Mouse (Mus musculus) heart, postnatal 0 days (tissue): ENCODE measurements around the gene Gm49325. TPM values are rescaled to one million over a fixed set of nuclear protein-coding genes. Genes with fewer than 3 reads are reported as not detected.

ENCODE experiments used
- ATAC-seq: fragments of 200-750 bp; cut with Nextera tagmentation; 2 replicates; pipeline ENCODE4 v1.8.0; 2017; ENCODE audit warnings: low read depth, moderate number of reproducible peaks, moderate library complexity; ENCODE audit not compliant: insufficient read depth
- DNase-seq: peaks from one replicate; pipeline ENCODE4 v3.0.0-alpha.2; 2016; ENCODE audit warnings: low spot score
- H3K27ac ChIP-seq: fragments of 300-500 bp; sonication (generic); 2 replicates; pipeline ENCODE4 v1.5.1; 2014; ENCODE audit warnings: low read depth, mild to moderate bottlenecking
- H3K27me3 ChIP-seq: fragments of 300-500 bp; sonication (generic); 2 replicates; pipeline ENCODE4 v1.6.1; 2014; ENCODE audit warnings: low read length, mixed read lengths; ENCODE audit not compliant: control insufficient read depth, insufficient read depth
- H3K36me3 ChIP-seq: fragments of 300-500 bp; sonication (generic); replicated peaks from 2 replicates; pipeline ENCODE4 v1.6.1; 2014; ENCODE audit warnings: low read length, mixed read lengths; ENCODE audit not compliant: control insufficient read depth, insufficient read depth
- H3K4me1 ChIP-seq: fragments of 300-500 bp; sonication (generic); 2 replicates; pipeline ENCODE4 v1.6.1; 2014; ENCODE audit warnings: antibody characterized with exemption; ENCODE audit not compliant: control insufficient read depth, insufficient read depth
- H3K4me2 ChIP-seq: fragments of 300-500 bp; sonication (generic); 2 replicates; pipeline ENCODE4 v1.6.1; 2014; ENCODE audit warnings: low read depth, mild to moderate bottlenecking, low read length, moderate library complexity
- H3K4me3 ChIP-seq: fragments of 300-500 bp; sonication (generic); 2 replicates; pipeline ENCODE4 v1.5.1; 2014; ENCODE audit warnings: low read depth, low read length
- H3K9ac ChIP-seq: fragments of 300-500 bp; sonication (generic); replicated peaks from 2 replicates; pipeline ENCODE4 v1.6.1; 2014; ENCODE audit warnings: low read depth, low read length, mixed read lengths
- H3K9me3 ChIP-seq: fragments of 300-500 bp; sonication (generic); replicated peaks from 2 replicates; pipeline ENCODE4 v1.6.1; 2016; ENCODE audit warnings: low read length; ENCODE audit not compliant: control insufficient read depth
- CTCF ChIP-seq: IDR thresholded peaks from 2 replicates; pipeline ENCODE4 v1.5.1; 2016; ENCODE audit warnings: antibody characterized with exemption, control low read depth, low read depth
- EP300 ChIP-seq: IDR thresholded peaks from 2 replicates; pipeline ENCODE4 v1.6.1; 2016; ENCODE audit warnings: antibody characterized with exemption, low read depth
- WGBS: fragments of 180-500 bp; shearing (Covaris S2); extraction: QIAGEN DNeasy Blood & Tissue Kit; methylation state at CpG from one replicate; pipeline ENCODE4 v1.1.7; 2014; 5-methylcytosine and 5-hydroxymethylcytosine counted together
- polyA plus RNA-seq: library from polyadenylated mRNA; unstranded; fragments of >200 nt; fragmentation: Nextera tagmentation; extraction: Ambion mirVana; gene quantifications from 2 replicates; pipeline ENCODE4 v1.2.1, GENCODE M21; 2015
- total RNA-seq: library from RNA; depleted of rRNA; stranded (reverse); fragments of >200 nt; gene quantifications from 2 replicates; pipeline ENCODE4 v1.2.3, GENCODE M21; 2014; ENCODE audit warnings: low replicate concordance

Gm49325 gene
- total and polyA plus RNA-seq, 2 experiments from 2014 or later: 13.7 TPM; not detected in 1

GRCm38 (mm10) chr10:77626591-77626990 lies 20.6 kb downstream of the Gm49325 start:
- Histone ChIP-seq H3K27me3 (no peaks in the 10 kb centered on the region), H3K9me3 (no peaks in the 10 kb centered on the region), H3K9ac (no peak overlapping the region), H3K27ac (no peak overlapping the region; the same call in 1 of the 2 replicates), H3K36me3 (peaks cover 13% of the 10 kb centered on the region), H3K4me3 (no peak overlapping the region), H3K4me2 (no peak overlapping the region), H3K4me1 (peaks cover 28% of the 10 kb centered on the region)
- no peak for ATAC-seq
- TF ChIP-seq CTCF: no peak
- TF ChIP-seq EP300: no peak
- WGBS: 57% methylated on average over 7 of the region's 7 CpGs
- no peak for DNase-seq

GRCm38 (mm10) chr10:77627497-77627896 lies 21.5 kb downstream of the Gm49325 start:
- no peak overlapping the region for H3K4me3 ChIP-seq
- peaks cover 19% of the 10 kb centered on the region for H3K36me3 ChIP-seq
- peak; percentile 99 for TF ChIP-seq CTCF
- no peak for TF ChIP-seq EP300
- H3K9me3 ChIP-seq: no peaks in the 10 kb centered on the region
- H3K4me2 ChIP-seq: no peak overlapping the region
- H3K27ac ChIP-seq: no peak overlapping the region
- peaks cover 25% of the 10 kb centered on the region for H3K4me1 ChIP-seq
- ATAC-seq (peak; percentile 58), DNase-seq (peak; percentile 67)
- WGBS: 31% methylated on average over 2 of the region's 2 CpGs
- no peaks in the 10 kb centered on the region for H3K27me3 ChIP-seq
- no peak overlapping the region for H3K9ac ChIP-seq

DNA sequence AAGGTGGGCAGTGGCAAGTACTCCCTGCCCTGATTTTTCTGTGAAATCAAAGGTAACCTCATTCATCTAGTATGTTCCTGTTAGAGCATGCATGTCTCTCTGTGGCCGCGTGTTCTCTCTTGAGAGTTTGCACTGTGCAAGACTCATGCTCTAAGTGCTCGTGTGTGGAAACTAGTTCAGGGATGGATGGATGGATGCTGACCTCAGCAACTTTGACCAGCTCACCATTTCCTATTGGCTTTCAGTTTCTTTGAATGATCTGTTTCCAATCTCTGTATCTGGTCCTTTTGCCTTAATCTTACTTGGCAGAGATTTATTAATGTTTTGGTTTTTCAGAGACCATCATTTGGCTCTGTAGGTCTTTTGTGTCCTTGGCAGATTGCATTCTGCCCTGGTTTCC lies 23.2 kb downstream of the Gm49325 start:
- TF ChIP-seq EP300 (no peak), CTCF (no peak)
- Histone ChIP-seq H3K4me2 (no peak overlapping the region), H3K27ac (no peak overlapping the region), H3K9me3 (no peaks in the 10 kb centered on the region), H3K36me3 (peaks cover 31% of the 10 kb centered on the region), H3K9ac (no peak overlapping the region), H3K27me3 (no peaks in the 10 kb centered on the region), H3K4me3 (no peak overlapping the region), H3K4me1 (peaks cover 19% of the 10 kb centered on the region)
- 71% methylated on average over 3 of the region's 3 CpGs for WGBS
- ATAC-seq (no peak), DNase-seq (no peak)

DNA sequence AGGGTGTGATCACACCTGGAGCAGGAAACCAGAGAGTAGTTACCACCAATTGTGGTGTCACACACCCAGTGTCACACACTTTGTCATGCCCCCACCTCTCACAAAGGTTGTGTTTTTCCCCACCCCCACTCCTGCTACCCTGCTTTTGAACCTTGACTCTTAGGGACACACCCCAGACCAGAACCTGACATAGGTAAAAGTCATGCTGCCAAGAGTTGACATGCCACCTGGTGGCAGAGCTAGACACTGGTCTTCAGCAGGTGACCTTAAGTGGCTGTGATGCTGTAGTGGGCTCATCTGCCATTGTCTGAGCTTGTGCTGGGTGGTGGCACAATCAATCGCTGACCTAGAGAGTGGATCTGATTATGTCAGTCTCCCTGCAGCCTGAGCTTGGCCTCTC lies 24.0 kb downstream of the Gm49325 start:
- Histone ChIP-seq H3K4me3 (no peak overlapping the region), H3K9me3 (no peaks in the 10 kb centered on the region), H3K36me3 (peaks cover 31% of the 10 kb centered on the region), H3K9ac (no peak overlapping the region), H3K4me2 (no peak overlapping the region), H3K27ac (no peak overlapping the region), H3K27me3 (no peaks in the 10 kb centered on the region), H3K4me1 (peaks cover 18% of the 10 kb centered on the region)
- TF ChIP-seq CTCF (peak; percentile 30), EP300 (no peak)
- ATAC-seq (no peak), DNase-seq (no peak)
- 74% methylated on average over 1 of the region's 1 CpGs for whole genome bisulfite sequencing

- DNase-seq (no peak), ATAC-seq (no peak)
- no peak overlapping the region for H3K9ac ChIP-seq
- WGBS: 60% methylated on average over 6 of the region's 6 CpGs
- H3K4me1 ChIP-seq: peaks cover 20% of the 10 kb centered on the region
- H3K4me3 ChIP-seq: no peak overlapping the region
- no peaks in the 10 kb centered on the region for H3K9me3 ChIP-seq
- no peak for TF ChIP-seq EP300
- TF ChIP-seq CTCF: no peak
- no peak overlapping the region for H3K4me2 ChIP-seq
- H3K27ac ChIP-seq: peak overlapping the region; percentile 76
- H3K27me3 ChIP-seq: no peaks in the 10 kb centered on the region
- H3K36me3 ChIP-seq: peaks cover 47% of the 10 kb centered on the region
These were observed 28.0 kb downstream of the Gm49325 start for GRCm38 (mm10) chr10:77634016-77634415.
